Mouse (Mus musculus) liver, adult 2 months (tissue): ENCODE results near the gene H2al2a.

ENCODE experiments used
- CTCF ChIP-seq: fragments of 200-500 bp; IDR thresholded peaks from 2 replicates; pipeline ENCODE4 v1.5.1; 2011; ENCODE audit warnings: low read depth, low read length, control low read depth
- POLR2A ChIP-seq: fragments of 200-500 bp; IDR thresholded peaks from 2 replicates; pipeline ENCODE4 v1.6.1; 2011; ENCODE audit warnings: low read length, control low read depth; ENCODE audit not compliant: insufficient read depth; ENCODE audit errors: extremely low read depth

DNA sequence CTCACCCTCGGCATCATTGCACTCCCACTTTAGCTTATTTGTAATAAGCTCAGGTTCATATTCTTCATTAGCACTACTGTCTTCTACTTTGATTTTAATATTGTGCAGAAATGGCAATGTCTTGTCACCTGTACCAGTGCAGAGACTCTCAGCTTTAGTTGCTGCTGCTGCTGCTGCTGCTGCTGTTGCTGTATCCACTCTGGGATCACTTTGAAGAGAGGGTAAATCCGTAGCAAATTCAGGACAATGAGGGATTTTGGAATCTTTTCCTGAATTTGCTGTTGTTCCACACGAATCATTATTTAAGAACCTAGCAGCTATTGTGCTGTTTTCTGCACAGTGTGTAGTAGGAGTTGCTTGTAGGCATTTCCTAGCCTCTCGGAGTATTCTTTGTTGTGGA lies 49.4 kb upstream of the H2al2a start:
- no peak for TF ChIP-seq CTCF
- TF ChIP-seq POLR2A, result no peak
